Mouse (Mus musculus) left cerebral cortex, adult 18-20 months (tissue): ENCODE results near the gene Zfp512b. TPM values are rescaled to one million over a fixed set of nuclear protein-coding genes. Genes with fewer than 3 reads are reported as not detected.

ENCODE experiments used
- DNase-seq, 2 experiments: peaks; one replicate each; pipeline ENCODE4 v3.0.0; 2021 to 2022; ENCODE audit warnings: low spot score in 2 of 2, mixed read lengths in 1 of 2
- total RNA-seq, 2 experiments: library from RNA; stranded (reverse); gene quantifications; 2 replicates each; pipeline ENCODE4 v1.2.3; 2021

Zfp512b gene
- total RNA-seq, 2 experiments from 2014 or later: 70.4 to 77.9 TPM

GRCm38 (mm10) chr2:181574921-181575545, 17.6 kb downstream of the Zfp512b start:
- no peak for DNase-seq

GRCm38 (mm10) chr2:181573961-181574360, 18.6 kb downstream of the Zfp512b start:
- no peak for DNase-seq

- DNase-seq: no peak
Measured at GRCm38 (mm10) chr2:181572921-181573920, 19.4 kb downstream of the Zfp512b start.

GRCm38 (mm10) chr2:181571941-181572670, 20.5 kb downstream of the Zfp512b start:
- no peak for DNase-seq

GRCm38 (mm10) chr2:181570921-181571595, 21.5 kb downstream of the Zfp512b start:
- DNase-seq: peak; percentile 26 to 60

- no peak for DNase-seq
Measured at GRCm38 (mm10) chr2:181570375-181570774, 22.2 kb downstream of the Zfp512b start.

- DNase-seq: no peak
Measured at GRCm38 (mm10) chr2:181569856-181570255, 22.7 kb downstream of the Zfp512b start.

- DNase-seq: no peak
Measured at GRCm38 (mm10) chr2:181568272-181569008, 24.2 kb downstream of the Zfp512b start.

- no peak for DNase-seq
Measured at GRCm38 (mm10) chr2:181567338-181567737, 25.3 kb downstream of the Zfp512b start.

- DNase-seq: no peak
Measured at GRCm38 (mm10) chr2:181553772-181554171, 38.8 kb downstream of the Zfp512b start.

- DNase-seq: no peak
Measured at GRCm38 (mm10) chr2:181550233-181550632, 42.4 kb downstream of the Zfp512b start.

- DNase-seq: no peak
Measured at GRCm38 (mm10) chr2:181548682-181549081, 43.9 kb downstream of the Zfp512b start.

- DNase-seq: no peak
Measured at GRCm38 (mm10) chr2:181548227-181548626, 44.4 kb downstream of the Zfp512b start.

- no peak for DNase-seq
Measured at GRCm38 (mm10) chr2:181546142-181546541, 46.5 kb downstream of the Zfp512b start.

- no peak for DNase-seq
Measured at GRCm38 (mm10) chr2:181541761-181542380, 50.7 kb downstream of the Zfp512b start.

- DNase-seq: peak; percentile 63 to 76
Measured at GRCm38 (mm10) chr2:181537444-181538047, 55.1 kb downstream of the Zfp512b start.

- DNase-seq: no peak
Measured at GRCm38 (mm10) chr2:181536410-181536809, 56.2 kb downstream of the Zfp512b start.

GRCm38 (mm10) chr2:181532589-181532988, 60.0 kb downstream of the Zfp512b start:
- DNase-seq: no peak
